Mouse (Mus musculus) heart, adult 2 months (tissue): Measurements from ENCODE around the gene Lif. TPM values are rescaled to one million over a fixed set of nuclear protein-coding genes. Genes with fewer than 3 reads are reported as not detected.

Experiments
- DNase-seq, 2 experiments: peaks; one replicate each; pipeline ENCODE4 v3.0.0; 2021
- H3K27ac ChIP-seq: fragments of 200-600 bp; 2 replicates; pipeline ENCODE4 v1.8.1; 2022
- H3K27me3 ChIP-seq: fragments of 200-500 bp; 2 replicates; pipeline ENCODE4 v1.6.1; 2012; ENCODE audit warnings: mild to moderate bottlenecking, low read length, inconsistent platforms, mixed read lengths; ENCODE audit not compliant: control insufficient read depth, insufficient read depth
- H3K36me3 ChIP-seq: fragments of 200-500 bp; 2 replicates; pipeline ENCODE4 v1.6.1; 2012; ENCODE audit warnings: low read length, inconsistent platforms; ENCODE audit not compliant: control insufficient read depth, insufficient read depth
- H3K4me1 ChIP-seq: fragments of 200-500 bp; 2 replicates; pipeline ENCODE4 v1.6.1; 2011; ENCODE audit warnings: low read length; ENCODE audit not compliant: control insufficient read depth, insufficient read depth
- H3K4me3 ChIP-seq: fragments of 200-600 bp; 2 replicates; pipeline ENCODE4 v1.8.1; 2022
- H3K79me2 ChIP-seq: fragments of 200-500 bp; replicated peaks from 2 replicates; pipeline ENCODE4 v1.6.1; 2012; ENCODE audit warnings: mild to moderate bottlenecking, inconsistent platforms, low read length, moderate library complexity, mixed read lengths; ENCODE audit not compliant: control insufficient read depth, insufficient read depth
- H3K9ac ChIP-seq: fragments of 200-500 bp; 2 replicates; pipeline ENCODE4 v1.6.1; 2012; ENCODE audit warnings: low read depth, mild to moderate bottlenecking, control low read depth, inconsistent platforms, low read length, mixed read lengths
- CTCF ChIP-seq: fragments of 200-600 bp; IDR thresholded peaks from 2 replicates; pipeline ENCODE4 v1.8.1; 2022; ENCODE audit warnings: antibody characterized with exemption, mild to moderate bottlenecking, moderate library complexity
- EP300 ChIP-seq: fragments of 200-500 bp; IDR thresholded peaks from 2 replicates; pipeline ENCODE4 v1.6.1; 2011; ENCODE audit warnings: low read depth, low read length, control low read depth; ENCODE audit not compliant: insufficient read depth
- POLR2A ChIP-seq: fragments of 200-500 bp; IDR thresholded peaks from 2 replicates; pipeline ENCODE4 v1.6.1; 2011; ENCODE audit warnings: mild to moderate bottlenecking, low read depth, low read length, control low read depth; ENCODE audit not compliant: insufficient read depth
- WGBS: fragments of 180-500 bp; shearing (Covaris S2); methylation state at CpG from one replicate; pipeline ENCODE4 v1.1.7; 2018; 5-methylcytosine and 5-hydroxymethylcytosine counted together
- intact Hi-C: fragments of 180-260 bp; cut with DNase I; formaldehyde crosslinking; loops from one replicate; pipeline ENCODE4 v1.15.1; 2025
- polyA plus RNA-seq: library from polyadenylated mRNA; depleted of rRNA; stranded (reverse); fragments of >200 nt; gene quantifications from 2 replicates; pipeline ENCODE4 v1.2.3, GENCODE M21; 2012
- total RNA-seq, 2 experiments: library from RNA; stranded (reverse); gene quantifications; 2 replicates each; pipeline ENCODE4 v1.2.3; 2021

Lif gene
- total and polyA plus RNA-seq, 3 experiments = 0.21 to 1.5 (median 0.36) TPM

- peak overlapping the region; percentile 96; the same call in 1 of the 2 replicates for H3K27ac ChIP-seq
- H3K36me3 ChIP-seq = peaks cover 2% of the 10 kb centered on the region; the same call in 1 of the 2 replicates
- no peak for TF ChIP-seq POLR2A
- no peak for TF ChIP-seq CTCF
- no peak for TF ChIP-seq EP300
- WGBS = 79% methylated on average over 10 of the region's 10 CpGs
- no peak for DNase-seq
- no peak overlapping the region for H3K9ac ChIP-seq
- peaks cover 13% of the 10 kb centered on the region for H3K4me1 ChIP-seq
- H3K27me3 ChIP-seq = no peaks in the 10 kb centered on the region
- H3K79me2 ChIP-seq = no peaks in the 10 kb centered on the region
- H3K4me3 ChIP-seq = no peak overlapping the region
- intact Hi-C loops = no loop called here
Measured at GRCm38 (mm10) chr11:4215061-4215460, 42.3 kb upstream of the Lif start.

- Histone ChIP-seq H3K4me3 (no peak overlapping the region), H3K79me2 (no peaks in the 10 kb centered on the region), H3K9ac (peak overlapping the region; percentile 34), H3K36me3 (peaks cover 2% of the 10 kb centered on the region; the same call in 1 of the 2 replicates), H3K27me3 (no peaks in the 10 kb centered on the region), H3K27ac (peak overlapping the region; percentile 96), H3K4me1 (peaks cover 15% of the 10 kb centered on the region)
- TF ChIP-seq CTCF (no peak), POLR2A (peak; percentile 80), EP300 (peak; percentile 97; the same call in 1 of the 2 replicates)
- peak; percentile 80 to 86 for DNase-seq
- intact Hi-C loops = no loop called here
- 36% methylated on average over 9 of the region's 9 CpGs for WGBS
Measured at GRCm38 (mm10) chr11:4216248-4217000, 40.9 kb upstream of the Lif start.

GRCm38 (mm10) chr11:4217914-4218629, 39.3 kb upstream of the Lif start, which contains the start of gene Castor1:
Castor1 (plus strand) TSS chr11:4218225.
- Histone ChIP-seq H3K9ac (peak within 1 kb of the TSS; percentile 74), H3K27me3 (no peaks in the 10 kb centered on the region), H3K36me3 (peaks cover 2% of the 10 kb centered on the region; the same call in 1 of the 2 replicates), H3K27ac (peak within 1 kb of the TSS; percentile 96), H3K4me3 (peak within 1 kb of the TSS; percentile 77), H3K4me1 (peaks cover 15% of the 10 kb centered on the region), H3K79me2 (no peaks in the 10 kb centered on the region)
- WGBS = 2% methylated on average over 56 of the region's 56 CpGs
- peak; percentile 92 to 96 for DNase-seq
- intact Hi-C loops = loop anchor here (1.0 to 2.0 kb wide), 3 partner anchors 15 to 122 kb away; partner anchors contain the start of genes Ccdc157 and Sf3a1
- TF ChIP-seq POLR2A = peak; percentile 78
- peak; percentile 21; the same call in 1 of the 2 replicates for TF ChIP-seq CTCF
- TF ChIP-seq EP300 = peak; percentile 71; the same call in 1 of the 2 replicates

GRCm38 (mm10) chr11:4218637-4219036, 38.7 kb upstream of the Lif start:
- peak overlapping the region; percentile 77 for H3K4me3 ChIP-seq
- intact Hi-C loops = loop anchor here (1.0 to 2.0 kb wide), 5 partner anchors 16 to 122 kb away; partner anchors contain the start of genes Ccdc157, Rnf215 and Sf3a1
- H3K27me3 ChIP-seq = no peaks in the 10 kb centered on the region
- peaks cover 2% of the 10 kb centered on the region; the same call in 1 of the 2 replicates for H3K36me3 ChIP-seq
- peak overlapping the region; percentile 96 for H3K27ac ChIP-seq
- H3K79me2 ChIP-seq = no peaks in the 10 kb centered on the region
- H3K9ac ChIP-seq = peak overlapping the region; percentile 74
- no peak for DNase-seq
- H3K4me1 ChIP-seq = peaks cover 15% of the 10 kb centered on the region
- 17% methylated on average over 6 of the region's 6 CpGs for WGBS
- no peak for TF ChIP-seq CTCF

GRCm38 (mm10) chr11:4219317-4219751, 38.0 kb upstream of the Lif start:
- H3K9ac ChIP-seq = peak overlapping the region; percentile 74
- WGBS = 4% methylated on average over 2 of the region's 2 CpGs
- peaks cover 2% of the 10 kb centered on the region; the same call in 1 of the 2 replicates for H3K36me3 ChIP-seq
- peak; percentile 80 to 84 for DNase-seq
- TF ChIP-seq EP300 (peak; percentile 97), CTCF (peak; percentile 91), POLR2A (0 out of 2 replicates have a peak, but pooled peaks have one; percentile 31)
- peak overlapping the region; percentile 96 for H3K27ac ChIP-seq
- H3K4me3 ChIP-seq = peak overlapping the region; percentile 77
- intact Hi-C loops = loop anchor here (1.0 to 2.0 kb wide), 4 partner anchors 17 to 84 kb away; partner anchors contain the start of genes Ccdc157, Rnf215 and Sf3a1
- peaks cover 15% of the 10 kb centered on the region for H3K4me1 ChIP-seq
- H3K79me2 ChIP-seq = no peaks in the 10 kb centered on the region
- H3K27me3 ChIP-seq = no peaks in the 10 kb centered on the region
